Mouse (Mus musculus) Muller cell, postnatal 12 days (primary cell): ENCODE measurements around the gene Efcc1.

Experiments used
- DNase-seq: peaks from one replicate; pipeline ENCODE4 v3.0.0-alpha.2; 2015; ENCODE audit errors: inconsistent ontology term

Gene Efcc1

GRCm38 (mm10) chr6:87805448-87805847 lies 74.8 kb downstream of the Efcc1 start:
- DNase-seq: no peak
